Mouse (Mus musculus): Measurements from ENCODE around the gene Ccdc40.

Ccdc40 gene

GRCm38 (mm10) chr11:119228091-119228781 is at the start of gene Ccdc40, which contains the start of gene Tbc1d16:
Ccdc40 (plus strand) TSS chr11:119228572.
Tbc1d16 (minus strand) TSS chr11:119228499.
- in situ Hi-C loops (cut with MboI, MseI): no loop called here

GRCm38 (mm10) chr11:119180824-119181582 is 47.4 kb upstream of the Ccdc40 start:
- in situ Hi-C loops (cut with MboI, MseI): loop anchor here (5.0 kb wide), 1 partner anchor 84 kb away; no protein-coding TSS in a partner anchor

- in situ Hi-C loops (cut with MboI, MseI): loop anchor here (5.0 kb wide), 1 partner anchor 85 kb away; no protein-coding TSS in a partner anchor
Measured at GRCm38 (mm10) chr11:119181861-119182395, 46.4 kb upstream of the Ccdc40 start.

- in situ Hi-C loops (cut with MboI, MseI): loop anchor here (5.0 kb wide), 1 partner anchor 86 kb away; no protein-coding TSS in a partner anchor
Measured at GRCm38 (mm10) chr11:119183684-119184310, 44.6 kb upstream of the Ccdc40 start.

GRCm38 (mm10) chr11:119186381-119186780 is 42.0 kb upstream of the Ccdc40 start:
- in situ Hi-C loops (cut with MboI, MseI): no loop called here

GRCm38 (mm10) chr11:119186989-119187799 is 41.2 kb upstream of the Ccdc40 start:
- in situ Hi-C loops (cut with MboI, MseI): no loop called here

- in situ Hi-C loops (cut with MboI, MseI): no loop called here
Measured at GRCm38 (mm10) chr11:119187800-119188197, 40.6 kb upstream of the Ccdc40 start.

GRCm38 (mm10) chr11:119188389-119188788 is 40.0 kb upstream of the Ccdc40 start:
- in situ Hi-C loops (cut with MboI, MseI): no loop called here

- in situ Hi-C loops (cut with MboI, MseI): no loop called here
Measured at GRCm38 (mm10) chr11:119189319-119189718, 39.1 kb upstream of the Ccdc40 start.

GRCm38 (mm10) chr11:119190498-119190897 is 37.9 kb upstream of the Ccdc40 start:
- in situ Hi-C loops (cut with MboI, MseI): no loop called here

- in situ Hi-C loops (cut with MboI, MseI): no loop called here
Measured at GRCm38 (mm10) chr11:119191606-119192081, 36.7 kb upstream of the Ccdc40 start.

GRCm38 (mm10) chr11:119192176-119192575 is 36.2 kb upstream of the Ccdc40 start:
- in situ Hi-C loops (cut with MboI, MseI): no loop called here

- in situ Hi-C loops (cut with MboI, MseI): no loop called here
Measured at GRCm38 (mm10) chr11:119192605-119193004, 35.8 kb upstream of the Ccdc40 start.

- in situ Hi-C loops (cut with MboI, MseI): no loop called here
Measured at GRCm38 (mm10) chr11:119197618-119198563, 30.5 kb upstream of the Ccdc40 start.

- in situ Hi-C loops (cut with MboI, MseI): no loop called here
Measured at GRCm38 (mm10) chr11:119198564-119199232, 29.7 kb upstream of the Ccdc40 start.

- in situ Hi-C loops (cut with MboI, MseI): no loop called here
Measured at GRCm38 (mm10) chr11:119199233-119199601, 29.2 kb upstream of the Ccdc40 start.

- in situ Hi-C loops (cut with MboI, MseI): no loop called here
Measured at GRCm38 (mm10) chr11:119203423-119203822, 24.9 kb upstream of the Ccdc40 start.

GRCm38 (mm10) chr11:119205738-119206137 is 22.6 kb upstream of the Ccdc40 start:
- in situ Hi-C loops (cut with MboI, MseI): loop anchor here (5.0 kb wide), 1 partner anchor 78 kb away; no protein-coding TSS in a partner anchor

GRCm38 (mm10) chr11:119206562-119206961 is 21.8 kb upstream of the Ccdc40 start:
- in situ Hi-C loops (cut with MboI, MseI): loop anchor here (5.0 kb wide), 1 partner anchor 79 kb away; no protein-coding TSS in a partner anchor

All from T-helper 2 cell (primary cell).